Mouse (Mus musculus) lung, embryonic 16.5 days (tissue): ENCODE measurements at regions not wholly inside any gene's neighbourhood (a gene's known extent, or its start where the extent isn't known, plus 50 kb on each side); places are given as distances from the start of the nearest gene placed in this dataset.
"Not testable (repeated sequence)": the region's sequence is repeated elsewhere in the genome, so short reads cannot be mapped to it uniquely, and the experiment has no call there.

ENCODE experiments used
- ATAC-seq: fragments of 200-750 bp; cut with Nextera tagmentation; 2 replicates; pipeline ENCODE4 v1.8.0; 2017; ENCODE audit warnings: low read depth, mild to moderate bottlenecking, moderate library complexity
- H3K27ac ChIP-seq: fragments of 300-500 bp; sonication (generic); 2 replicates; pipeline ENCODE4 v1.5.1; 2014; ENCODE audit warnings: mild to moderate bottlenecking, control low read depth, low read length
- H3K27me3 ChIP-seq: fragments of 300-500 bp; sonication (generic); 2 replicates; pipeline ENCODE4 v1.6.1; 2014; ENCODE audit warnings: low read depth, low read length, mixed read lengths; ENCODE audit not compliant: control insufficient read depth, insufficient read depth
- H3K36me3 ChIP-seq: fragments of 300-500 bp; sonication (generic); 2 replicates; pipeline ENCODE4 v1.6.1; 2014; ENCODE audit warnings: low read length; ENCODE audit not compliant: control insufficient read depth, insufficient read depth
- H3K4me1 ChIP-seq: fragments of 300-500 bp; sonication (generic); replicated peaks from 2 replicates; pipeline ENCODE4 v1.6.1; 2014; ENCODE audit warnings: low read length, mixed read lengths; ENCODE audit not compliant: control insufficient read depth, insufficient read depth
- H3K4me2 ChIP-seq: fragments of 300-500 bp; sonication (generic); 2 replicates; pipeline ENCODE4 v1.6.1; 2014; ENCODE audit warnings: low read depth, low read length, control low read depth
- H3K4me3 ChIP-seq: fragments of 300-500 bp; sonication (generic); 2 replicates; pipeline ENCODE4 v1.5.1; 2014; ENCODE audit warnings: mild to moderate bottlenecking, low read length, control low read depth
- H3K9ac ChIP-seq: fragments of 300-500 bp; sonication (generic); 2 replicates; pipeline ENCODE4 v1.6.1; 2014; ENCODE audit warnings: low read length, control low read depth
- H3K9me3 ChIP-seq: fragments of 300-500 bp; sonication (generic); 2 replicates; pipeline ENCODE4 v1.6.1; 2016; ENCODE audit warnings: low read length; ENCODE audit not compliant: control insufficient read depth
- WGBS: fragments of 180-500 bp; shearing (Covaris S2); extraction: QIAGEN DNeasy Blood & Tissue Kit; methylation state at CpG from one replicate; pipeline ENCODE4 v1.1.7; 2014; 5-methylcytosine and 5-hydroxymethylcytosine counted together

- H3K36me3 ChIP-seq, H3K4me3 ChIP-seq, H3K4me1 ChIP-seq, H3K4me2 ChIP-seq, H3K9me3 ChIP-seq, H3K27ac ChIP-seq, H3K9ac ChIP-seq, H3K27me3 ChIP-seq, ATAC-seq: not testable (repeated sequence)
- no CpG with 5 or more reads among the region's 4 CpGs for WGBS
Observed at GRCm38 (mm10) chr14:53334451-53334850, 838.9 kb upstream of the Olfr1507 start.

DNA sequence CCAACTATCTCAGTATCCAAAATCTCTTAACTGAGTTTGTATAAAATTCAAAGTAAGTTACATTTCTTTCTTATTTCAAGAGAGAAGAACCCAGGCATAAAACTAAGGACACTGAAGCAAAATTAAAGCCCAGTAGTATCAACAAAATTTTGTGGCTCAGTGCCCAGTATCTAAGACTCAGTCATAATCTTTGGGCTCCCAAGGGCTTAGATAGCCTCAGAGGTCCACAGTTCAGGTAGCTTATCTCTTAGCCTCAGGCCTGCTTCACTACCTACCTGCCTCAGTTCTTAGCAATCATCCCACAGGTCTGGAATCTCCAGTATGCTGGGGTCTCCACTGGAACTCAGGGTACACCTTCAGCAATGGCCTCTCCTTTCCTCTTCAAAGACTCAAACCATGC lies 835.6 kb upstream of the Olfr1507 start:
- H3K9me3 ChIP-seq, result not testable (repeated sequence)

DNA sequence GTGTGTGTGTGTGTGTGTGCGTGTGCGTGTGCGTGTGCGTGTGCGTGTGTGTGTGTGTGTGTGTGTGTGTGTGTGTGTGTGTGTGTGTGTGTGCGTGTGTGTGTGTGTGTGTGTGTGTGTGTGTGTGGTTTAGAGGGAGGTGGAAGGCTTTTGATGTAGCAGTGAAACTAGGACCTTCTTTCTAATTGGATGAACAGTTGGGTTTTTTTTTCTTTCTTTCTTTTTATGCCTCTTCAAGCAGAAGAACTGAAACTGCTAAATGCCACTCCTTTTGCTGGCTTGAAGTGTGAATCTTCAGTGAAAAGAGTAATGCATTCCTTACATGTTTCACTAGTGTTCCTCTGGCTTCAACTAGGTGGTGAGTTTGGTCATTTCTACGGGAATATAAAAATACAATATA lies 828.8 kb upstream of the Olfr1507 start:
- WGBS, result 67% methylated on average over 1 of the region's 7 CpGs
- not testable (repeated sequence) for H3K9me3 ChIP-seq, H3K27me3 ChIP-seq, ATAC-seq, H3K4me1 ChIP-seq, H3K4me2 ChIP-seq, H3K4me3 ChIP-seq, H3K9ac ChIP-seq, H3K36me3 ChIP-seq, H3K27ac ChIP-seq

More for the DNA sequence above, 835.6 kb upstream of the Olfr1507 start:
- H3K36me3 ChIP-seq, H3K27ac ChIP-seq, H3K4me2 ChIP-seq, H3K27me3 ChIP-seq, H3K4me3 ChIP-seq, ATAC-seq, H3K9ac ChIP-seq, H3K4me1 ChIP-seq: not testable (repeated sequence)

GRCm38 (mm10) chr14:53318512-53319309 lies 823.2 kb upstream of the Olfr1507 start:
- H3K4me3 ChIP-seq, H3K36me3 ChIP-seq, ATAC-seq, H3K9me3 ChIP-seq, H3K4me2 ChIP-seq, H3K27me3 ChIP-seq, H3K9ac ChIP-seq, H3K4me1 ChIP-seq, H3K27ac ChIP-seq: not testable (repeated sequence)
- no CpG with 5 or more reads among the region's 9 CpGs for WGBS

- not testable (repeated sequence) for H3K9me3 ChIP-seq, H3K27me3 ChIP-seq, H3K9ac ChIP-seq, ATAC-seq, H3K36me3 ChIP-seq, H3K4me3 ChIP-seq, H3K4me1 ChIP-seq, H3K4me2 ChIP-seq, H3K27ac ChIP-seq
- 18% methylated on average over 1 of the region's 1 CpGs for WGBS
Observed at GRCm38 (mm10) chr14:53312490-53312889, 816.9 kb upstream of the Olfr1507 start.

GRCm38 (mm10) chr14:53303179-53303578 lies 807.6 kb upstream of the Olfr1507 start:
- not testable (repeated sequence) for H3K27me3 ChIP-seq, H3K4me2 ChIP-seq, H3K4me3 ChIP-seq, H3K27ac ChIP-seq, H3K36me3 ChIP-seq, ATAC-seq, H3K9me3 ChIP-seq, H3K9ac ChIP-seq, H3K4me1 ChIP-seq
- WGBS, result no CpG with 5 or more reads among the region's 3 CpGs

DNA sequence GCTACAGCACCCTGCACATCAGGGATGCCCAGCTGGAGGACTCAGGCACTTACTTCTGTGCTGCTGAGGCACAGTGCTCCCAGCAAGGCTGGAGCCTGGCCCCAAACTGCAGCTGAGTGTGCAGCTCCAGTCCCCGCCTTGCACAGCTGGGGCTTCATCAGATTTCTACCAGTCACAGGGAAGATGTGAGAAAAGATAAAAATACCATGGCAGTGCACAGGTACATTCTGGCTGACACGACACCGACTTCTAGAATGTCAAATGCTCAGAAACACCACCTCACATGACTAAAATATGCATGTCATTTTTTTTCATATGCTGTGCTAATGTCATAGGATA lies 806.9 kb upstream of the Olfr1507 start:
- H3K9me3 ChIP-seq, H3K4me2 ChIP-seq, H3K36me3 ChIP-seq, H3K27me3 ChIP-seq, H3K9ac ChIP-seq, H3K27ac ChIP-seq, H3K4me1 ChIP-seq, H3K4me3 ChIP-seq, ATAC-seq: not testable (repeated sequence)
- WGBS, result no CpG with 5 or more reads among the region's 3 CpGs

DNA sequence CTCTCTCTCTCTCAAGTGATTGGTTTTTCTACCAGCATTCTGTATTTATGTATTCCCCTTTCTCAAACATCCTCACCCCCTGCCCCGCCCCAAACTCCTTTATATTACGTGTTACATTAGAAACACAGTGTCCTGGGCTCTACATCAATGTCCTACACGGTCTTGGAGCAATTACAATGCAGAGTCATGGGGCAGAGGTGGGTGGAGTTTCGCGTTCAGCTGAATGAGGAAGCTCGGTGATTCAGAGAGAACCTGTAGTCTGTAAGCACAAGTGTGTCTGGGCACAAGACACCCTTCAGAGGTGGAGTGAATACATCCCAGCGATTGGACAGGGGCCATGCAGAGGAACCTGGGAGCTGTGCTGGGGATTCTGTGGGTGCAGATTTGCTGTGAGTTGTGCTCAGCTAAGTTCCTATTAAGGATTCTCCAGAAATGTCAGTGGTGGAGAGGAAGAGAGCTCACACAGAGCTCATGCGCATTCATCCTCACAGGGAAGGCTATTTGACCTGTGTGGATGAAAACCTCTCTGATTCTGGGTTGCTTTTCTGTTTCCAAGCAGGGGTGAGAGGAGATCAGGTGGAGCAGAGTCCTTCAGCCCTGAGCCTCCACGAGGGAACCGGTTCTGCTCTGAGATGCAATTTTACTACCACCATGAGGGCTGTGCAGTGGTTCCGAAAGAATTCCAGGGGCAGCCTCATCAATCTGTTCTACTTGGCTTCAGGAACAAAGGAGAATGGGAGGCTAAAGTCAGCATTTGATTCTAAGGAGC lies 806.4 kb upstream of the Olfr1507 start:
- not testable (repeated sequence) for H3K4me3 ChIP-seq, ATAC-seq, H3K4me1 ChIP-seq, H3K27ac ChIP-seq, H3K4me2 ChIP-seq, H3K27me3 ChIP-seq, H3K9ac ChIP-seq, H3K36me3 ChIP-seq, H3K9me3 ChIP-seq
- WGBS, result no CpG with 5 or more reads among the region's 11 CpGs

DNA sequence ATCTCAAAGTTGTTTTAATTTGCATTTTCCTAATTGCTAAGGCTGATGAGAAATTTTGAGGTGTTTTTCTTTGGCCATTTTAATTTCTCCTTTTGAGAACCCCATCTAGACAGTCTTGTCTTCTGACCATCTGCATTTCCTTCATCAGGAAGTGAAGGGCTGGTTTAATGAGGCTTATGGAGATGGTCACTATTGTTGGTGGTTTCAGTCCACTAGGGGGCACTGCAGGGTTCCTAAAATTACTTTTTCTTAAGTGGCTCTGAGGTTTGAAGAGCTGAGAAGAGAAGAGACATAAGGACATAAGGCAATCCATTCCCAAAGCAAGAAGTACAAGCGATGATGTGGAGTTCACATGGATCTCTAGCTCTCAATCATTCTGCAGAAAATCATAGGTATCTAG lies 805.6 kb upstream of the Olfr1507 start:
- not testable (repeated sequence) for H3K9ac ChIP-seq, H3K4me1 ChIP-seq, ATAC-seq, H3K4me2 ChIP-seq, H3K27me3 ChIP-seq, H3K36me3 ChIP-seq, H3K4me3 ChIP-seq, H3K9me3 ChIP-seq, H3K27ac ChIP-seq
- 72% methylated on average over 1 of the region's 1 CpGs for WGBS
